Mouse (Mus musculus) cerebellum, adult 11 months (tissue): ENCODE data around the gene E2f7.
A peak's percentile ranks its signal among the peaks of the same experiment; 100 is the strongest.

Experiments used
- DNase-seq: peaks from one replicate; pipeline ENCODE4 v3.0.0; 2022

E2f7 gene

GRCm38 (mm10) chr10:110781772-110782171 lies 36.5 kb downstream of the E2f7 start:
- DNase-seq: no peak

GRCm38 (mm10) chr10:110782655-110783054 lies 37.4 kb downstream of the E2f7 start:
- DNase-seq: no peak

GRCm38 (mm10) chr10:110788049-110788752 lies 43.0 kb downstream of the E2f7 start:
- no peak for DNase-seq

- no peak for DNase-seq
Observed at GRCm38 (mm10) chr10:110789683-110790082, 44.4 kb downstream of the E2f7 start.

GRCm38 (mm10) chr10:110793150-110793787 lies 48.0 kb downstream of the E2f7 start:
- no peak for DNase-seq

GRCm38 (mm10) chr10:110794564-110795205 lies 49.4 kb downstream of the E2f7 start:
- DNase-seq: peak; percentile 9

- no peak for DNase-seq
Observed at GRCm38 (mm10) chr10:110795206-110795796, 50.1 kb downstream of the E2f7 start.

GRCm38 (mm10) chr10:110801296-110801695 lies 56.1 kb downstream of the E2f7 start:
- no peak for DNase-seq

GRCm38 (mm10) chr10:110804279-110805024 lies 59.2 kb downstream of the E2f7 start:
- no peak for DNase-seq

GRCm38 (mm10) chr10:110805025-110805740 lies 59.9 kb downstream of the E2f7 start:
- DNase-seq: no peak

GRCm38 (mm10) chr10:110806471-110806870 lies 61.2 kb downstream of the E2f7 start:
- no peak for DNase-seq

GRCm38 (mm10) chr10:110810528-110810927 lies 65.3 kb downstream of the E2f7 start:
- DNase-seq: no peak

- DNase-seq: no peak
Observed at GRCm38 (mm10) chr10:110811209-110811861, 66.1 kb downstream of the E2f7 start.

- no peak for DNase-seq
Observed at GRCm38 (mm10) chr10:110811862-110812225, 66.6 kb downstream of the E2f7 start.

GRCm38 (mm10) chr10:110821139-110821538 lies 75.9 kb downstream of the E2f7 start:
- DNase-seq: no peak

- no peak for DNase-seq
Observed at GRCm38 (mm10) chr10:110821692-110822091, 76.5 kb downstream of the E2f7 start.

- DNase-seq: no peak
Observed at GRCm38 (mm10) chr10:110832336-110832735, 87.1 kb downstream of the E2f7 start.

- no peak for DNase-seq
Observed at GRCm38 (mm10) chr10:110835115-110835806, 90.0 kb downstream of the E2f7 start.
